Mouse (Mus musculus) neural tube, embryonic 13.5 days (tissue): ENCODE measurements around the gene Btbd35f13. TPM values are rescaled to one million over a fixed set of nuclear protein-coding genes. Genes with fewer than 3 reads are reported as not detected.
"Not testable (repeated sequence)": the region's sequence is repeated elsewhere in the genome, so short reads cannot be mapped to it uniquely, and the experiment has no call there.

Experiments used
- ATAC-seq: fragments of 200-750 bp; cut with Nextera tagmentation; 2 replicates; pipeline ENCODE4 v1.8.0; 2017; ENCODE audit warnings: low read depth, mild to moderate bottlenecking, moderate TSS enrichment, moderate library complexity
- H3K27ac ChIP-seq: fragments of 300-500 bp; sonication (generic); replicated peaks from 2 replicates; pipeline ENCODE4 v1.5.1; 2015; ENCODE audit warnings: moderate library complexity, mild to moderate bottlenecking, inconsistent platforms
- H3K27me3 ChIP-seq: fragments of 300-500 bp; sonication (generic); 2 replicates; pipeline ENCODE4 v1.6.1; 2015; ENCODE audit warnings: mild to moderate bottlenecking, inconsistent platforms
- H3K36me3 ChIP-seq: fragments of 300-500 bp; sonication (generic); 2 replicates; pipeline ENCODE4 v1.6.1; 2015; ENCODE audit warnings: mild to moderate bottlenecking, inconsistent platforms
- H3K4me1 ChIP-seq: fragments of 300-500 bp; sonication (generic); replicated peaks from 2 replicates; pipeline ENCODE4 v1.6.1; 2015; ENCODE audit warnings: inconsistent platforms
- H3K4me2 ChIP-seq: fragments of 300-500 bp; sonication (generic); 2 replicates; pipeline ENCODE4 v1.6.1; 2015; ENCODE audit warnings: inconsistent platforms, mild to moderate bottlenecking, moderate library complexity
- H3K4me3 ChIP-seq: fragments of 300-500 bp; sonication (generic); 2 replicates; pipeline ENCODE4 v1.5.1; 2015; ENCODE audit warnings: mild to moderate bottlenecking, inconsistent platforms
- H3K9ac ChIP-seq: fragments of 300-500 bp; sonication (generic); 2 replicates; pipeline ENCODE4 v1.6.1; 2015; ENCODE audit warnings: moderate library complexity, mild to moderate bottlenecking, inconsistent platforms
- H3K9me3 ChIP-seq: fragments of 300-500 bp; sonication (generic); 2 replicates; pipeline ENCODE4 v1.6.1; 2016; ENCODE audit warnings: inconsistent platforms
- WGBS: fragments of 180-500 bp; shearing (Covaris S2); methylation state at CpG from one replicate; pipeline ENCODE4 v1.1.7; 2015; 5-methylcytosine and 5-hydroxymethylcytosine counted together
- polyA plus RNA-seq: library from polyadenylated mRNA; unstranded; fragments of >200 nt; fragmentation: Nextera tagmentation; extraction: Ambion mirVana; gene quantifications from 2 replicates; pipeline ENCODE4 v1.2.1, GENCODE M21; 2015

Btbd35f13 gene
- polyA plus RNA-seq: not detected in 2 replicates

- ATAC-seq, H3K4me1 ChIP-seq, H3K4me3 ChIP-seq, H3K9ac ChIP-seq, H3K9me3 ChIP-seq, H3K27ac ChIP-seq, H3K4me2 ChIP-seq, H3K27me3 ChIP-seq, H3K36me3 ChIP-seq: not testable (repeated sequence)
- WGBS: 71% methylated on average over 3 of the region's 3 CpGs
Observed at GRCm38 (mm10) chrX:33656872-33657271, at the start of gene Btbd35f13. TSS of gene Btbd35f13 (plus strand) at chrX:33657172.

- not testable (repeated sequence) for H3K27me3 ChIP-seq, H3K36me3 ChIP-seq, H3K4me3 ChIP-seq, H3K4me2 ChIP-seq, H3K27ac ChIP-seq, H3K4me1 ChIP-seq, H3K9me3 ChIP-seq, H3K9ac ChIP-seq, ATAC-seq
- whole genome bisulfite sequencing: no CpG with 5 or more reads among the region's 3 CpGs
Observed at GRCm38 (mm10) chrX:33702249-33702648, 45.3 kb downstream of the Btbd35f13 start, which contains the start of gene Btbd35f14. TSS of gene Btbd35f14 (minus strand) at chrX:33702349.

Other genes starting within 250 kb of the Btbd35f13 start
- not detected in 2 replicates for gene Btbd35f15, start 79.9 kb upstream of the Btbd35f13 start, polyA plus RNA-seq
- not detected in 2 replicates for gene Btbd35f14, start 45.2 kb downstream of the Btbd35f13 start, polyA plus RNA-seq